Mouse (Mus musculus): ENCODE measurements around the gene Cdc14b.

- TF ChIP-seq CTCF (IDR thresholded peaks at IDR 0.05; ENCODE audit: low read depth, low read length): no peak
- no peak for TF ChIP-seq POLR2A (IDR thresholded peaks at IDR 0.05; ENCODE audit: extremely low read depth, insufficient read depth, low read length)
Measured at GRCm38 (mm10) chr13:64235062-64235715, 39.9 kb downstream of the Cdc14b start.

All from liver, adult 2 months (tissue).